Comparison of ENCODE assay signal across 15 mouse cellular contexts in genomic region chr7:119864500-119864899, GRCm38 (mm10).
"Had no signal": no experiment of that assay in that cellular context is flagged by ENCODE, and none has a peak within 500 bp of the region (broad histone marks: within the 10 kb centered on the region; RNA-seq: fewer than 3 reads in every experiment).

No protein-coding gene starts in this region.

- H3K9me3 ChIP-seq: limb, embryonic 13.5 days; midbrain, embryonic 12.5 days had no signal

- H3K27ac ChIP-seq: kidney, postnatal 0 days; limb, embryonic 13.5 days; midbrain, embryonic 12.5 days had no signal

- H3K27me3 ChIP-seq: limb, embryonic 13.5 days; midbrain, embryonic 12.5 days had no signal

- H3K9ac ChIP-seq: limb, embryonic 13.5 days; midbrain, embryonic 12.5 days had no signal

- DNase-seq: kidney, adult 11 months; kidney, adult 9 months; kidney, postnatal 36 days; layer of hippocampus, adult 9-11 months; layer of hippocampus, postnatal 36 days; lung, adult 2 months; lung, postnatal 36 days; right cerebral cortex, postnatal 14 days; thymus, postnatal 36 days had no signal

- H3K4me2 ChIP-seq: limb, embryonic 13.5 days; midbrain, embryonic 12.5 days had no signal

- H3K4me3 ChIP-seq: limb, embryonic 13.5 days; midbrain, embryonic 12.5 days had no signal

- H3K36me3 ChIP-seq: midbrain, embryonic 12.5 days had no signal

- ATAC-seq: inflammation-experienced regulatory T-cells, adult 6 months; lung, postnatal 0 days; midbrain, embryonic 16.5 days had no signal
